Mouse (Mus musculus): ENCODE data around the gene Esm1.

DNA sequence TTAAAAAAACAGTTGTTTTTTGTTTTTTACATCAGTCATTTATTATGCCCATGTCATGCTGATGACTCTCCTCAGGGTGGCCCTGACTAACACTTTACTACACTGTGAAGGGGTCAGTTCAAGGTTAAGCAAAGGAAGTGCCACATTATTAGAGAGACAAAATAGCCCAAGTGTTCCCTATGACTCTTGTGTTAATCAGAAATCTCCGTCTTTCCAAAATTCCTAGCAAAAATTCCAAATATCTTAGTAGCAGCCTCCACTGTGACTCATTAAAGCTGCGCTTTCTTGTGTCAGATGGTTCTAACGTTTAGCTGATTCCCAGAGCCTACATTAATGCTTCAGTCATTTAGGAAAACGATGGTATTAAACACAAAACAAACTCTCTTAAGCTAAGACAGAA lies 7.3 kb upstream of the Esm1 start:
- TF ChIP-seq POLR2A (IDR thresholded peaks at IDR 0.05; ENCODE audit: low read depth, low read length) (no peak), CTCF (IDR thresholded peaks at IDR 0.05; ENCODE audit: extremely low read depth, insufficient read length, insufficient replicate concordance, low read depth, low read length) (no peak)

Data from small intestine, adult 2 months (tissue).